Mouse (Mus musculus) forebrain, postnatal 0 days (tissue): Measurements from ENCODE around the gene Rrp1b. TPM values are rescaled to one million over a fixed set of nuclear protein-coding genes. Genes with fewer than 3 reads are reported as not detected.
"Not testable (repeated sequence)": the region's sequence is repeated elsewhere in the genome, so short reads cannot be mapped to it uniquely, and the experiment has no call there.

Experiments used
- ATAC-seq: fragments of 200-750 bp; cut with Nextera tagmentation; 2 replicates; pipeline ENCODE4 v1.8.0; 2017; ENCODE audit warnings: mild to moderate bottlenecking, moderate library complexity
- DNase-seq: peaks from one replicate; pipeline ENCODE4 v3.0.0-alpha.2; 2015
- H3K27ac ChIP-seq: fragments of 300-500 bp; sonication (generic); 2 replicates; pipeline ENCODE4 v1.5.1; 2014; ENCODE audit warnings: low read depth, mild to moderate bottlenecking, antibody characterized with exemption, low read length, moderate library complexity, mixed read lengths
- H3K27me3 ChIP-seq: fragments of 300-500 bp; sonication (generic); 2 replicates; pipeline ENCODE4 v1.6.1; 2014; ENCODE audit warnings: mild to moderate bottlenecking, low read length, mixed read lengths; ENCODE audit not compliant: insufficient read depth
- H3K36me3 ChIP-seq: fragments of 300-500 bp; sonication (generic); 2 replicates; pipeline ENCODE4 v1.6.1; 2014; ENCODE audit warnings: mild to moderate bottlenecking, moderate library complexity; ENCODE audit not compliant: insufficient read depth
- H3K4me1 ChIP-seq: fragments of 300-500 bp; sonication (generic); 2 replicates; pipeline ENCODE4 v1.6.1; 2014; ENCODE audit warnings: antibody characterized with exemption; ENCODE audit not compliant: insufficient read depth
- H3K4me2 ChIP-seq: fragments of 300-500 bp; sonication (generic); 2 replicates; pipeline ENCODE4 v1.6.1; 2014; ENCODE audit warnings: low read depth, mild to moderate bottlenecking, moderate library complexity
- H3K4me3 ChIP-seq: fragments of 300-500 bp; sonication (generic); 2 replicates; pipeline ENCODE4 v1.5.1; 2014; ENCODE audit warnings: low read depth, low read length, mixed read lengths
- H3K9ac ChIP-seq: fragments of 300-500 bp; sonication (generic); 2 replicates; pipeline ENCODE4 v1.6.1; 2014; ENCODE audit warnings: mild to moderate bottlenecking
- H3K9me3 ChIP-seq: fragments of 300-500 bp; sonication (generic); 2 replicates; pipeline ENCODE4 v1.6.1; 2016; ENCODE audit warnings: low read length
- CTCF ChIP-seq: sonication (generic); IDR thresholded peaks from 2 replicates; pipeline ENCODE4 v1.5.1; 2016; ENCODE audit warnings: antibody characterized with exemption, control low read depth, low read depth
- WGBS: fragments of 180-500 bp; shearing (Covaris S2); extraction: QIAGEN DNeasy Blood & Tissue Kit; methylation state at CpG from one replicate; pipeline ENCODE4 v1.1.7; 2014; 5-methylcytosine and 5-hydroxymethylcytosine counted together
- polyA plus RNA-seq: library from polyadenylated mRNA; unstranded; fragments of >200 nt; fragmentation: Nextera tagmentation; extraction: Ambion mirVana; gene quantifications from 2 replicates; pipeline ENCODE4 v1.2.1, GENCODE M21; 2015
- total RNA-seq: library from RNA; depleted of rRNA; stranded (reverse); fragments of >200 nt; gene quantifications from 2 replicates; pipeline ENCODE4 v1.2.3, GENCODE M21; 2014

Gene Rrp1b
- total and polyA plus RNA-seq, 2 experiments from 2014 or later: 26.8 to 39.4 TPM

DNA sequence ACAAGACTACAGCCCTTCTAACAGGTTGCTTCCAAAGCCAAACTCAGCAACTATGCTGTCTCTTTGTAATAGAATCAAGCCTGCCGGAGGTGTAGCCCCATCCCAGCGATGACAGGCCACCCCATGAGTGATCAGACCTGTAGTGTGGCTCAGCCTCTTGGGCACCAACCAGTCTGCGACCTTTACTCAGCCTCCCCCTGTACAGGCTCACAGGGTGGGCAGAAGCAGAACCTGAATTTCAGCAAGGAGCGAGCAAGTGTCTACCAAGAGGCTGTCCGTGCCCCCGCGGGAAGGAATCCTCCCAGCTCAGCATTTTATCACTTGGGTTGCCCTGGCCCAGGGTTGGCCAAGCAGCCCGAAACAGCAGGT is 63.7 kb downstream of the Rrp1b start:
- no peak; the same call in none of the 2 replicates for ATAC-seq

DNA sequence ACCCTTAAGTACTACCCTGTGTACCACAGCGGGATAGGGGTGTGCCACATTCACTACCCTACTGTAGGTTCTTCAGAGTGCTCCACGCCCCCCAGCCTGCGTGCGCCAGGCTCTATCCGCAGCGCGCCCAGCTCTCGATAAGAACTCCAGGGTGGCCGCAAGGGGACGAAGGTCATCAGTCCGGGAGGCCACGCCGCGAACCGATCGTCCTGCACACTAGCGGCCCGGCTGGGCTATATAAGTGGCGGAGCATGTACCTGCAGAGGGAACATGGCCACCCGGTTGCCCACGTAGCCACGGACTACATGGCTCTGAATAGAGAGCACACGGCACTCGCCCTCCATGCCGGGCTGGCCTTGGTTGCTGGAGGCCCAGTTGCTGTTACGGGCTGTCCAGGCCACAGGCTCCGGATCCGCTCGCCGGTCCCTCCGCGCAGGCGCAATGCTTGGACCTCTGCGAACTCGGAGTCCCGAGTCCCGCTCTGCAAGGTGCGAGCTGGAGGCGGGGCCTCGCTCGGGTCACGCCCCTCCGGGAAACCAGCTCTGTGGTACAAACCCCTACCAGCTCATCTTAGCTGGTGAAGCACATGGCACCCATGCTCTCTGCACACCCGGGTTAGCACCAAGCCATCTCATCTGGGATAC is 64.2 kb downstream of the Rrp1b start:
- H3K9me3 ChIP-seq: no peaks in the 10 kb centered on the region
- no peak for TF ChIP-seq CTCF
- H3K27me3 ChIP-seq: no peaks in the 10 kb centered on the region
- ATAC-seq: peak; percentile 83
- H3K9ac ChIP-seq: peak overlapping the region; percentile 59
- H3K27ac ChIP-seq: no peak overlapping the region
- peak; percentile 64 for DNase-seq
- H3K4me2 ChIP-seq: peak overlapping the region; percentile 85
- H3K36me3 ChIP-seq: no peaks in the 10 kb centered on the region
- WGBS: 2% methylated on average over 44 of the region's 44 CpGs
- 0 out of 2 replicates have a peak, but pooled peaks cover 6% of the 10 kb centered on the region for H3K4me1 ChIP-seq
- peak overlapping the region; percentile 49 for H3K4me3 ChIP-seq

More for the DNA sequence above, 63.7 kb downstream of the Rrp1b start:
- DNase-seq: no peak
- Histone ChIP-seq H3K27me3 (no peaks in the 10 kb centered on the region), H3K36me3 (no peaks in the 10 kb centered on the region), H3K4me1 (0 out of 2 replicates have a peak, but pooled peaks cover 6% of the 10 kb centered on the region), H3K4me3 (peak overlapping the region; percentile 49), H3K9ac (peak overlapping the region; percentile 59), H3K27ac (no peak overlapping the region), H3K9me3 (no peaks in the 10 kb centered on the region), H3K4me2 (peak overlapping the region; percentile 85)
- TF ChIP-seq CTCF: no peak
- 31% methylated on average over 8 of the region's 8 CpGs for WGBS

DNA sequence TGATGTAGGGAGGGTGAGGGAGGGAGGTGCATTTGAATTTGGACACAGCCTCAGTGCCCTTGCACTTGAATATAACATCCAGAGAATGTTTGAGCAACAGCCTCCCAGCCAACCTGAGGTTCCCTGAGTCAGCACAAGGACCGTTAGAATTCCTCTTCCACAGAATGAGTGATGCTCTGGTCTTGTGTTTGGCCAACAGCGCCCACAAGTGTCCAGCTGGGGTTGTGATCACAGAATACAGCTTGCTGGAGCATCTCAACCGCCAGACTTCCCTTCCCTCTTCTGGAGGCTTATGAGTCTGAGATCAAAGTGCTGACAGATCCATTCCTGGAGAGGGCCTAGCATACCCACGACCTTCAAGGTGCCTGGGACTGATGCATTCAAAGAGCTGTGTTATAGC is 67.2 kb downstream of the Rrp1b start:
- 16% methylated on average over 4 of the region's 4 CpGs for WGBS
- TF ChIP-seq CTCF: peak; percentile 32; the same call in 1 of the 2 replicates
- H3K27me3 ChIP-seq: no peaks in the 10 kb centered on the region
- H3K9ac ChIP-seq: no peak overlapping the region
- H3K4me2 ChIP-seq: no peak overlapping the region
- H3K4me3 ChIP-seq: no peak overlapping the region
- DNase-seq: no peak
- H3K36me3 ChIP-seq: no peaks in the 10 kb centered on the region
- H3K9me3 ChIP-seq: no peaks in the 10 kb centered on the region
- 0 out of 2 replicates have a peak, but pooled peaks cover 6% of the 10 kb centered on the region for H3K4me1 ChIP-seq
- H3K27ac ChIP-seq: no peak overlapping the region
- no peak for ATAC-seq

DNA sequence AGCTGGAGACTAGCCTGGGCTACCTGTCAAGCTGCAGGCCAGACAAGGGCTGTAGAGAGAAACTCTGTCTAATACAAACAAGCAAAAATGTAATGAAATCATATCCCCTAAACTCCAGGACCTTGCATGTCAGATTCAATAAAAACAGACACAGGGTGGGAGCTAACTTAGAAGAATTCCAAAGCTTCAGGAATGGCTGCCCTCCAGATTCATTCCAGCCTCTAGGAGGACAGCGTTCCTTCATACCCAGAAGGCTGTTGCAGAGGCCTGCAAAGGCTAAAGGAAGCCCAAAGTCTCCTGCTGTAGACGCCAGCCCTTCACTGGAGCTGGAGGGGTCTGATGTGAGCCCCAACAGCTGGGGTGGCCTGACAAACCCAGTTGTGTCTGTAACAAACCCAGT is 70.5 kb downstream of the Rrp1b start:
- Histone ChIP-seq H3K4me1 (no peaks in the 10 kb centered on the region), H3K4me3 (no peak overlapping the region), H3K27me3 (no peaks in the 10 kb centered on the region), H3K9me3 (no peaks in the 10 kb centered on the region), H3K4me2 (no peak overlapping the region), H3K27ac (no peak overlapping the region), H3K9ac (no peak overlapping the region), H3K36me3 (no peaks in the 10 kb centered on the region)
- DNase-seq: no peak
- TF ChIP-seq CTCF: no peak
- no peak for ATAC-seq
- 90% methylated on average over 2 of the region's 2 CpGs for WGBS

DNA sequence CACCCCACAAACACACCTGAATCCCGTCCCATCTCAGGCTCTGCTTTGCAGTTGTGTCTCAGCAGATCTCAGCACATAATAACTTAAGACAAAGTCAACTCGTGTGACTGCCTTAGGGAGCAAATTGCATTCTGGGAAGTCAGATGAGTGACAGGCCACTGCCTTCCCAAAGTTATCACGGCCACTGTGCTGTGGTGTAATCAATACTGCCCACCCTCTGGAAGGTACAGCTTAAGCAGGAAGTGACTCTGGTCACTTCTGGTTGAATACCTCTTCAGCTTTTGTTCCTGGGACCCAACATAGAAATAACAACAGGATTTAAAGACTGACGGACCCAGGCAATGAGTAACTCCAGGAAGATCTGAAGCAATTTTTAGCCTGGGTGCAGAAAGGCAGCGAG is 72.0 kb downstream of the Rrp1b start:
- ATAC-seq: no peak
- 53% methylated on average over 5 of the region's 5 CpGs for WGBS
- Histone ChIP-seq H3K4me1 (no peaks in the 10 kb centered on the region), H3K27ac (no peak overlapping the region), H3K27me3 (no peaks in the 10 kb centered on the region), H3K4me2 (no peak overlapping the region), H3K9ac (no peak overlapping the region), H3K4me3 (no peak overlapping the region), H3K9me3 (no peaks in the 10 kb centered on the region), H3K36me3 (no peaks in the 10 kb centered on the region)
- TF ChIP-seq CTCF: no peak
- DNase-seq: no peak

DNA sequence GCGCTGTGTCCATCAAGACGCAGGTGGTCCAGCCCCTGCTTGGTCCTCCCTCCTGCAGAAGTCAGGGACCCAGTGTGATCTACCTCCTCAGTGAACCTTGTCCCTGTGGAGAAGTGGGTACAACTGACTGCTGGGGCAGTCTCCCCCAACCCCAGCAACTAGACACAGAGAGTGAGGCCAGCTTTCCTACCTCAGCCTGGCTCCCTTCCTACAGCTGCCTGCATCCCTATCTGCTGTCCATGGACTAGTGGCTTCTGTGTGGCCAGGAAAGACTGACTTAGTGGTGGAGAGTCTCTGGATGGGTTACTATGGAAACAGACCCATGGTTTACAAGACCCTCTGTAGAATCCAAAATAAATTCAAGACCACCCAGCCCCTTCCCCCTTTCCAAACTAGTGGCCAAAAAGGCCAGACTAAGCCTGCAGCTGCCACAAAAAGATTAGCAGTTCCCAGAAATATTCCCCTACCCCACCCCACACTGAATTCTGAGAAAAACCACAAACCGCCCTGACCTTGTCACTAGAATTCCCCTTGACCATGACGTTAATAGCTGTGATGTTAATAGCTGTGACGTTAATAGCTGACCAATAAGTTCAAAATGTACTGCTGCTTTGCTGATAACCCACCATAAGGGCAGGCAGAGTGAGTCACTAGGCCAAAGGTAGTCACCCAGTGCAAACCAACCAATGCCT is 72.6 kb downstream of the Rrp1b start:
- DNase-seq, H3K9ac ChIP-seq, H3K4me3 ChIP-seq, H3K27ac ChIP-seq, H3K4me1 ChIP-seq, H3K36me3 ChIP-seq, H3K4me2 ChIP-seq, H3K9me3 ChIP-seq, H3K27me3 ChIP-seq, ATAC-seq: not testable (repeated sequence)
- 88% methylated on average over 5 of the region's 5 CpGs for WGBS

DNA sequence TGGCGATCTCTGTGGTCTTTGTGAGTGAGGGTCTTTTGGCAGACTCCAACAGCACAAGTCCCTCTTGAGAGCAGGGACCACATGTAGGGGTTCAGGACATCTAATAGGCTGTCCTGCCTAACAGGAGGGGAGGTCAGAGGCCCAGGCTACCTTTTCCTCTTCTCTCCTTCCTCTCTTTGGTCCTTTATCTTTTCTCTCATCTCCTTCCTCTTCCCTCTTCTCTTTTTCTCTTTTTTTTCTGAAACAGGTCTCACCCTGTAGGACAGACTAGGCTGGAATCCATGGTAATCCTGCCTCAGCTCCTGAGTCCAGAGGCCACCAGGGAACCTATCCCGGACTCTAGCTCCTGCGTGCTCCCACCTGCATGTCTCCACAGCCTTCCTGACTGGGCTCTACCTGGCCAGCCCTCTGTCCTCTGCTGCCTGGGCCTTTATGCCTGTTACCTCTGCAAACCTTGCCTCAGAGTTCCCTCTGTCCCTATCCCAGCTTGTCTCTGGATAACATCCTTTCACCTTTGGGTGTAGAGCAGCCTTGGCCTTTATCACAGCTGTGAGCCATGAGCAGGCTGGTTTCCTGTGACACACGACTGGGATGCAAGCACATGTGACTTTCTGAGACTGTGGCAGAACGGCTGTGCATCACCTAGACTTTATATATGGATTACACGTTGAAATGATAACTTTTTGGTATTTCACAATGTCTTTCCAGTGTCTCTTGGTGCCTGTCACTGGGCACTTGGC is 73.5 kb downstream of the Rrp1b start:
- Histone ChIP-seq H3K36me3 (no peaks in the 10 kb centered on the region), H3K27me3 (no peaks in the 10 kb centered on the region), H3K9me3 (no peaks in the 10 kb centered on the region), H3K4me3 (no peak overlapping the region), H3K4me1 (peaks cover 4% of the 10 kb centered on the region; the same call in 1 of the 2 replicates), H3K4me2 (no peak overlapping the region), H3K9ac (no peak overlapping the region), H3K27ac (no peak overlapping the region)
- DNase-seq (no peak), ATAC-seq (no peak)
- 65% methylated on average over 6 of the region's 6 CpGs for WGBS
- TF ChIP-seq CTCF: no peak
